Comparison of ENCODE assay signal across 8 mouse cellular contexts in genomic region chr1:53927605-53928004, GRCm38 (mm10).
DNase-seq lines count a peak whose midpoint lies in the region; ATAC-seq and TF ChIP-seq lines count a peak whose summit lies in the region.

No protein-coding gene starts in this region.

- ATAC-seq in neural tube, embryonic 12.5 days (ENCODE audit: low FRiP score, low read depth) = peak; percentile 52; the same call in 1 of the 2 replicates
- ATAC-seq in neural tube, embryonic 15.5 days (ENCODE audit: low FRiP score) = no peak
- no peak for ATAC-seq in midbrain, postnatal 0 days (ENCODE audit: low FRiP score)

- no peaks in the 10 kb centered on the region for H3K9me3 ChIP-seq in neural tube, embryonic 12.5 days
- no peaks in the 10 kb centered on the region for H3K9me3 ChIP-seq in neural tube, embryonic 15.5 days (replicated peaks)
- H3K9me3 ChIP-seq in midbrain, postnatal 0 days (ENCODE audit: low read length) = no peaks in the 10 kb centered on the region

- TF ChIP-seq POLR2A in kidney, adult 2 months (IDR thresholded peaks at IDR 0.05; ENCODE audit: low read depth, low read length) = no peak

- H3K36me3 ChIP-seq in neural tube, embryonic 12.5 days = no peaks in the 10 kb centered on the region
- H3K36me3 ChIP-seq in neural tube, embryonic 15.5 days = no peaks in the 10 kb centered on the region; the same call in 1 of the 2 replicates
- H3K36me3 ChIP-seq in kidney, adult 2 months (ENCODE audit: control insufficient read depth, insufficient read depth, low read length) = no peaks in the 10 kb centered on the region
- H3K36me3 ChIP-seq in midbrain, postnatal 0 days (ENCODE audit: insufficient read depth, low read length) = no peaks in the 10 kb centered on the region

- H3K27ac ChIP-seq in neural tube, embryonic 12.5 days = no peak overlapping the region
- H3K27ac ChIP-seq in neural tube, embryonic 15.5 days (replicated peaks) = no peak overlapping the region
- no peak overlapping the region for H3K27ac ChIP-seq in kidney, adult 2 months (ENCODE audit: insufficient read depth, low read depth, low read length)
- H3K27ac ChIP-seq in midbrain, postnatal 0 days (ENCODE audit: low read depth, low read length) = no peak overlapping the region

- H3K4me3 ChIP-seq in neural tube, embryonic 12.5 days = no peak overlapping the region
- H3K4me3 ChIP-seq in neural tube, embryonic 15.5 days (replicated peaks) = no peak overlapping the region
- H3K4me3 ChIP-seq in kidney, adult 2 months (ENCODE audit: insufficient read depth, low read depth, low read length) = no peak overlapping the region
- no peak overlapping the region for H3K4me3 ChIP-seq in midbrain, postnatal 0 days (ENCODE audit: low read depth, low read length)

- intact Hi-C loops in left cerebral cortex, postnatal 10 days (cut with DNase I) = no loop called here

- TF ChIP-seq CTCF in kidney, adult 2 months (conservative IDR thresholded peaks at IDR 0.05; ENCODE audit: insufficient read depth, insufficient read length, low read depth, low read length) = peak; percentile 59
- peak; percentile 66 for TF ChIP-seq CTCF in midbrain, postnatal 0 days (IDR thresholded peaks at IDR 0.05)

- no peak overlapping the region for H3K4me2 ChIP-seq in neural tube, embryonic 12.5 days (replicated peaks)
- no peak overlapping the region for H3K4me2 ChIP-seq in neural tube, embryonic 15.5 days
- H3K4me2 ChIP-seq in midbrain, postnatal 0 days (ENCODE audit: low read depth, low read length, poor library complexity, severe bottlenecking) = no peak overlapping the region

- no peaks in the 10 kb centered on the region for H3K4me1 ChIP-seq in neural tube, embryonic 12.5 days
- no peaks in the 10 kb centered on the region; the same call in 1 of the 2 replicates for H3K4me1 ChIP-seq in neural tube, embryonic 15.5 days
- H3K4me1 ChIP-seq in kidney, adult 2 months (ENCODE audit: control insufficient read depth, insufficient read depth, low read length) = no peaks in the 10 kb centered on the region
- H3K4me1 ChIP-seq in midbrain, postnatal 0 days (ENCODE audit: insufficient read depth, low read length) = no peaks in the 10 kb centered on the region

- no peak overlapping the region for H3K9ac ChIP-seq in neural tube, embryonic 12.5 days
- no peak overlapping the region for H3K9ac ChIP-seq in neural tube, embryonic 15.5 days (replicated peaks)
- H3K9ac ChIP-seq in midbrain, postnatal 0 days (replicated peaks; ENCODE audit: low read length, poor library complexity, severe bottlenecking) = no peak overlapping the region

- WGBS in neural tube, embryonic 12.5 days = 30% methylated on average over 4 of the region's 4 CpGs
- 27% methylated on average over 4 of the region's 4 CpGs for WGBS in neural tube, embryonic 15.5 days
- 35% methylated on average over 4 of the region's 4 CpGs for WGBS in kidney, adult 2 months
- 22% methylated on average over 4 of the region's 4 CpGs for WGBS in midbrain, postnatal 0 days

- peak; percentile 55 to 57 for DNase-seq in cerebellum, postnatal 10 days
- DNase-seq in cerebellum, adult 11-12 months = no peak
- DNase-seq in c-Kit-positive CD71-positive TER-119-positive erythroid progenitor cells, embryonic 14.5 days (ENCODE audit: low spot score) = peak; percentile 5
- peak; percentile 27 for DNase-seq in kidney, adult 2 months
- DNase-seq in midbrain, postnatal 0 days (ENCODE audit: low spot score) = peak; percentile 59
- no peak for DNase-seq in left cerebral cortex, postnatal 10 days (ENCODE audit: extremely low spot score in 1 of 2, low spot score in 2 of 2)

- H3K27me3 ChIP-seq in neural tube, embryonic 12.5 days (replicated peaks) = no peaks in the 10 kb centered on the region
- H3K27me3 ChIP-seq in neural tube, embryonic 15.5 days (replicated peaks) = no peaks in the 10 kb centered on the region
- H3K27me3 ChIP-seq in kidney, adult 2 months (replicated peaks; ENCODE audit: control insufficient read depth, insufficient read depth, low read length) = no peaks in the 10 kb centered on the region
- H3K27me3 ChIP-seq in midbrain, postnatal 0 days (ENCODE audit: insufficient read depth, low read length) = no peaks in the 10 kb centered on the region

Comparison
In these comparisons a context has a peak if more than half of its experiments do, and no peak if none do; other contexts are left out.
1. DNase-seq: peak in cerebellum, postnatal 10 days (2 of 2), c-Kit-positive CD71-positive TER-119-positive erythroid progenitor cells, embryonic 14.5 days (single experiment), kidney, adult 2 months (single experiment) and midbrain, postnatal 0 days (single experiment); none in cerebellum, adult 11-12 months (single experiment) and left cerebral cortex, postnatal 10 days (0 of 2).